Mouse (Mus musculus): Measurements from ENCODE around the gene Purb.

DNA sequence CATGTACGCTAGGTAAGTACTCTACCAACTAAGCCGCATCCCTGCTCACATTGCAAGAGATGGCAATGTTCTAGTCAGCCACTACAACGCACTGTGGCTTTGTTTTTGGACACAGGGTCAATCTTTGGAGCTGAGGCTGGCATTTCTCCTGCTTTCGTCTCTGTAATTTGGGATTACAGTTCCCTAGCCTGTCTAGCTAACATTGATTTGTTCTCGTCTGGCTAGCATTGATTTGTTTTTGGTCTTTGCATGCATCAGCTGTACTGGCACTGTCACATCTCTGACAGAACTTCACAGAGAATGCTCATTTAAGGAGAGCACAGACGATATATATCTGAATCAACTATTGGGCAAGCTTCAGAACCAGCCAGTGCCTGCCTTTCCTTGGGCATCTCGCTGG is 45.5 kb downstream of the Purb start:
- no peak for TF ChIP-seq CTCF (IDR thresholded peaks at IDR 0.05; ENCODE audit: control insufficient read depth, insufficient read depth, insufficient read length)
- TF ChIP-seq USF1 (IDR thresholded peaks at IDR 0.05; ENCODE audit: low read depth): no peak
